Mouse (Mus musculus) heart, postnatal 0 days (tissue): ENCODE measurements at regions not wholly inside any gene's neighbourhood (a gene's known extent, or its start where the extent isn't known, plus 50 kb on each side); places are given as distances from the start of the nearest gene placed in this dataset.
A peak's percentile ranks its signal among the peaks of the same experiment; 100 is the strongest.
"Not testable (repeated sequence)": the region's sequence is repeated elsewhere in the genome, so short reads cannot be mapped to it uniquely, and the experiment has no call there.

Experiments used
- ATAC-seq: fragments of 200-750 bp; cut with Nextera tagmentation; 2 replicates; pipeline ENCODE4 v1.8.0; 2017; ENCODE audit warnings: low read depth, moderate number of reproducible peaks, moderate library complexity; ENCODE audit not compliant: insufficient read depth
- DNase-seq: peaks from one replicate; pipeline ENCODE4 v3.0.0-alpha.2; 2016; ENCODE audit warnings: low spot score
- H3K27ac ChIP-seq: fragments of 300-500 bp; sonication (generic); 2 replicates; pipeline ENCODE4 v1.5.1; 2014; ENCODE audit warnings: low read depth, mild to moderate bottlenecking
- H3K27me3 ChIP-seq: fragments of 300-500 bp; sonication (generic); 2 replicates; pipeline ENCODE4 v1.6.1; 2014; ENCODE audit warnings: low read length, mixed read lengths; ENCODE audit not compliant: control insufficient read depth, insufficient read depth
- H3K36me3 ChIP-seq: fragments of 300-500 bp; sonication (generic); replicated peaks from 2 replicates; pipeline ENCODE4 v1.6.1; 2014; ENCODE audit warnings: low read length, mixed read lengths; ENCODE audit not compliant: control insufficient read depth, insufficient read depth
- H3K4me1 ChIP-seq: fragments of 300-500 bp; sonication (generic); 2 replicates; pipeline ENCODE4 v1.6.1; 2014; ENCODE audit warnings: antibody characterized with exemption; ENCODE audit not compliant: control insufficient read depth, insufficient read depth
- H3K4me2 ChIP-seq: fragments of 300-500 bp; sonication (generic); 2 replicates; pipeline ENCODE4 v1.6.1; 2014; ENCODE audit warnings: low read depth, mild to moderate bottlenecking, low read length, moderate library complexity
- H3K4me3 ChIP-seq: fragments of 300-500 bp; sonication (generic); 2 replicates; pipeline ENCODE4 v1.5.1; 2014; ENCODE audit warnings: low read depth, low read length
- H3K9ac ChIP-seq: fragments of 300-500 bp; sonication (generic); replicated peaks from 2 replicates; pipeline ENCODE4 v1.6.1; 2014; ENCODE audit warnings: low read depth, low read length, mixed read lengths
- H3K9me3 ChIP-seq: fragments of 300-500 bp; sonication (generic); replicated peaks from 2 replicates; pipeline ENCODE4 v1.6.1; 2016; ENCODE audit warnings: low read length; ENCODE audit not compliant: control insufficient read depth
- CTCF ChIP-seq: IDR thresholded peaks from 2 replicates; pipeline ENCODE4 v1.5.1; 2016; ENCODE audit warnings: antibody characterized with exemption, control low read depth, low read depth
- EP300 ChIP-seq: IDR thresholded peaks from 2 replicates; pipeline ENCODE4 v1.6.1; 2016; ENCODE audit warnings: antibody characterized with exemption, low read depth
- WGBS: fragments of 180-500 bp; shearing (Covaris S2); extraction: QIAGEN DNeasy Blood & Tissue Kit; methylation state at CpG from one replicate; pipeline ENCODE4 v1.1.7; 2014; 5-methylcytosine and 5-hydroxymethylcytosine counted together

DNA sequence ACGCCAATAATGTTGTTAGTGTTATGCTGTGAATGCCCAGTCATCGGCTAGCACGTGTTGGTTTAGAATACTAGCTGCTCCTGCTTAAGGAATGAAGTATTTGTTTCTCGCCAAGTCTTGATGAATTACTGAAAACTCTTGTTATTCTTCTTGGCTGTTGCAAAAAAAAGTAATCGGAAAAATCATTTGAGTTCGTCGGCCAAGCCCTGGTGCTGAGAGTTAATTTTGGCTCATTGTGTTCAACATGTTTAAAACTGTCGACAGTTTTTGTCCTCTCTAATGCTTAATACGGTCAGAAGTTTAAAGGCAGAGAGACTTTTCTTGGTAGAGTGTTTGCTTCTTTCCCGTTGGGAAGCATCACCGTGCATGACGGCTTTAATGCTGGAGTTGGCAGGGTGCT, 68.8 kb downstream of the Dusp6 start:
- WGBS: 54% methylated on average over 12 of the region's 12 CpGs
- Histone ChIP-seq H3K27ac (no peak overlapping the region), H3K4me2 (no peak overlapping the region), H3K4me1 (no peaks in the 10 kb centered on the region), H3K4me3 (no peak overlapping the region), H3K36me3 (no peaks in the 10 kb centered on the region), H3K27me3 (no peaks in the 10 kb centered on the region), H3K9ac (no peak overlapping the region), H3K9me3 (no peaks in the 10 kb centered on the region)
- peak; percentile 17 for DNase-seq
- TF ChIP-seq EP300 (no peak), CTCF (no peak)
- ATAC-seq: no peak

GRCm38 (mm10) chr10:99333831-99334230, 70.8 kb downstream of the Dusp6 start:
- ATAC-seq (no peak), DNase-seq (peak; percentile 11)
- Histone ChIP-seq H3K36me3 (no peaks in the 10 kb centered on the region), H3K9me3 (no peaks in the 10 kb centered on the region), H3K27ac (no peak overlapping the region; the same call in 1 of the 2 replicates), H3K4me3 (no peak overlapping the region), H3K9ac (no peak overlapping the region), H3K4me2 (no peak overlapping the region), H3K27me3 (no peaks in the 10 kb centered on the region), H3K4me1 (no peaks in the 10 kb centered on the region)
- TF ChIP-seq EP300: no peak
- no peak for TF ChIP-seq CTCF
- 62% methylated on average over 5 of the region's 5 CpGs for WGBS

- Histone ChIP-seq H3K9me3 (no peaks in the 10 kb centered on the region), H3K27ac (no peak overlapping the region), H3K4me3 (no peak overlapping the region), H3K9ac (no peak overlapping the region), H3K36me3 (no peaks in the 10 kb centered on the region), H3K4me2 (no peak overlapping the region), H3K27me3 (no peaks in the 10 kb centered on the region), H3K4me1 (no peaks in the 10 kb centered on the region)
- TF ChIP-seq CTCF (no peak), EP300 (no peak)
- ATAC-seq: peak; percentile 91
- 30% methylated on average over 4 of the region's 4 CpGs for WGBS
- peak; percentile 75 for DNase-seq
These were observed 73.1 kb downstream of the Dusp6 start for GRCm38 (mm10) chr10:99336091-99336490.

DNA sequence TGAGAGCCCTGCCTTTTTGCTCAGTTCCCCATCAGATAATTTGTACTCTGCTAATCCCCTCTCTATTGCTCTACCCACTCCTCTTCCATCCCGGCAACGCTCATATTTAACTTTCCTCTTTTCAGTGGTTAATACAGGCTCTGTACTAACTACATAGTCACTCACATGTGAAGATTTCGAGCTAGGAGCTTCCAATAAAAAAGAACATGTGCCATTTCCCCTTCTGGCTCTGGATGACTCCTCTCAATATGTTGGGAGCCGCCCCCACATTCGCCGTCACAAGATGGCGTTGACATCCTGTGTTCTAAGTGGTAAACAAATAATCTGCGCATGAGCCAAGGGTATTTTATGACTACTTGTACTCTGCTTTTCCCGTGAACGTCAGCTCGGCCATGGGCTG, 75.8 kb downstream of the Dusp6 start:
- H3K27me3 ChIP-seq, H3K36me3 ChIP-seq, H3K4me3 ChIP-seq, H3K27ac ChIP-seq, H3K4me2 ChIP-seq, H3K9ac ChIP-seq, H3K4me1 ChIP-seq, H3K9me3 ChIP-seq, DNase-seq, ATAC-seq: not testable (repeated sequence)
- WGBS: 93% methylated on average over 8 of the region's 11 CpGs

- H3K27me3 ChIP-seq, DNase-seq, H3K36me3 ChIP-seq, H3K4me1 ChIP-seq, H3K4me3 ChIP-seq, ATAC-seq, H3K4me2 ChIP-seq, H3K9me3 ChIP-seq, H3K9ac ChIP-seq, H3K27ac ChIP-seq: not testable (repeated sequence)
- 92% methylated on average over 8 of the region's 19 CpGs for WGBS
These were observed 76.4 kb downstream of the Dusp6 start for GRCm38 (mm10) chr10:99339291-99339912.

- ATAC-seq, H3K36me3 ChIP-seq, H3K9ac ChIP-seq, H3K27ac ChIP-seq, H3K4me3 ChIP-seq, H3K4me2 ChIP-seq, H3K27me3 ChIP-seq, H3K4me1 ChIP-seq, DNase-seq, H3K9me3 ChIP-seq: not testable (repeated sequence)
- no CpG with 5 or more reads among the region's 25 CpGs for WGBS
These were observed 77.0 kb downstream of the Dusp6 start for GRCm38 (mm10) chr10:99340057-99340456.
